Mouse (Mus musculus): Measurements from ENCODE around the gene Adora1. TPM values are rescaled to one million over a fixed set of nuclear protein-coding genes. Genes with fewer than 3 reads are reported as not detected.

The Adora1 gene
- polyA plus RNA-seq, 1 experiment from 2014 or later, result 26.0 TPM

DNA sequence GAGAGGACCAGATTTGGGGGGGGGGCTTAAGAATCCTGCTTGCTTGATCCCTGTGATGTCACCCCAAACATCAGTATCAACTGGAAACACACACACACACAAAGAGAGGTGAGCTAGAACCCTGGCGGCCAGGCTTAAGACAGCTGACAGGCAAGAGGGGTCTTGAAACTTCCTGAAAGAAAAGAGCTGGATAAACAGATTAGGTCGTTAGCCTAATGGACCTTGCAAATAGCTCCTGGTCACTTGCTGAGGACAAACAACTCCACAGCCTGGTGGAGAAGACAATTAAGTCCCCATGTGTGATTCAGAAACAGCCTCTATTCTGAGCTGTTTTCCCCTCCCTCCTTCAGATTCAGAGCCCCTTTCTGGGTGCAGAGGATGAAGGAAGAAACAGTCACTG is 23.6 kb downstream of the Adora1 start:
- H3K36me3 ChIP-seq, result no peaks in the 10 kb centered on the region
- WGBS, result 17% methylated on average over 2 of the region's 2 CpGs

DNA sequence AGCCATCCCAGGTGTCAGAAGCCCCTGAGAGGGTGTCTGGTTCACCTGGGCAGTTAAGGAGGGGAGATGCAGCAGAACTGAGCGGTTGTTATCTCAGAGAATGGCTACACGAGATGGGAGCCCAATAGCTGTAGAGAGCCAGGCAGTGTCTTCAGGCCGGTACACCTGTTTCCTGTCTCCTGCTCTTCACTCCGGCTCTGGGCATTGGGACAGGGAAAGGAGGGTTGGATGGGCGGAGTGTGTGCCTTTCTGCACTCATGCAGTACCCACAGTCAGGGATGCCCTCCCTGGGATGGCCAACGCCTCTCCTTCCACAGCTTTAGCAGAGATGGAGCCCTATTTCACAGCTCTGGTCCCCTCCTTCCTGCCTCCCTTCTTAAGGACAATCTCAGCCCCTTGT is 24.2 kb downstream of the Adora1 start:
- 74% methylated on average over 6 of the region's 6 CpGs for WGBS
- H3K27me3 ChIP-seq, result no peaks in the 10 kb centered on the region

More for the DNA sequence above, 23.6 kb downstream of the Adora1 start:
- ATAC-seq (ENCODE audit: low FRiP score, low read depth), result no peak
- Histone ChIP-seq H3K27me3 (no peaks in the 10 kb centered on the region), H3K4me2 (no peak overlapping the region), H3K27ac (replicated peaks) (0 out of 2 replicates have a peak overlapping the region, but pooled peaks have one; percentile 8), H3K9me3 (no peaks in the 10 kb centered on the region; the same call in 1 of the 2 replicates), H3K4me1 (replicated peaks) (peaks cover 23% of the 10 kb centered on the region), H3K9ac (no peak overlapping the region), H3K4me3 (no peak overlapping the region)

DNA sequence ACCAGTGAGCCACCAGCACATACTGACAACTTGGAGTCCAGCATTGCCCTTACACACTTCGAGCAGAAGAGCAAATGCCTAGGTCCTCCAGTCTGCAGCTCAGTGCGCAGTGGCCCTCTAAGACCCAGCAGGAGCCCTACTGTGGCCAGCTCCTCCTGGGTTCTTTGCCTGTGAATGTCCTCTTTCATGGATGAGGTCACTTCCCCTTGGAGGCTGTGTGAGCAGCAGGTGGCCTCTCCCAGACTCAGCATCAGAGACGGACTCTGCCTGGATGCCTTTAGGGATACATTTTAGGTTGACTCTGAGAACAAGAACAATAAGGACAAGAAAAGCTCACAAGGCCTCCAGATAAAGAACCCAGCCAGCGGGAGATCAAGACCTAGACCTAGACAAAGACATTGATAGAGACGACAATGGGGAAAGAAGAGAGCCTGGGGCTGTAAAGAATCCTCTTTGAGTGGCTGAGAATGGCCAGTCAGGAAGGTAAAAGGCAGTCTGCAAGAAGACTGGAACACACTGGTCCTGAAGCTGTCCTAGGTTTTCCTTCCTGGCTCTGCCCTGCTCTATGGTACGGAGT is 25.0 kb downstream of the Adora1 start:
- Histone ChIP-seq H3K9ac (no peak overlapping the region), H3K4me3 (no peak overlapping the region), H3K4me2 (no peak overlapping the region), H3K4me1 (replicated peaks) (peaks cover 23% of the 10 kb centered on the region), H3K36me3 (no peaks in the 10 kb centered on the region), H3K27me3 (no peaks in the 10 kb centered on the region), H3K27ac (replicated peaks) (no peak overlapping the region), H3K9me3 (no peaks in the 10 kb centered on the region; the same call in 1 of the 2 replicates)
- WGBS, result 48% methylated on average over 6 of the region's 6 CpGs
- no peak for ATAC-seq (ENCODE audit: low FRiP score, low read depth)

More for the DNA sequence above, 24.2 kb downstream of the Adora1 start:
- ATAC-seq (ENCODE audit: low FRiP score, low read depth), result no peak
- Histone ChIP-seq H3K27ac (replicated peaks) (no peak overlapping the region), H3K4me1 (replicated peaks) (peaks cover 21% of the 10 kb centered on the region), H3K9ac (no peak overlapping the region), H3K9me3 (no peaks in the 10 kb centered on the region; the same call in 1 of the 2 replicates), H3K4me2 (no peak overlapping the region), H3K36me3 (no peaks in the 10 kb centered on the region), H3K4me3 (no peak overlapping the region)

DNA sequence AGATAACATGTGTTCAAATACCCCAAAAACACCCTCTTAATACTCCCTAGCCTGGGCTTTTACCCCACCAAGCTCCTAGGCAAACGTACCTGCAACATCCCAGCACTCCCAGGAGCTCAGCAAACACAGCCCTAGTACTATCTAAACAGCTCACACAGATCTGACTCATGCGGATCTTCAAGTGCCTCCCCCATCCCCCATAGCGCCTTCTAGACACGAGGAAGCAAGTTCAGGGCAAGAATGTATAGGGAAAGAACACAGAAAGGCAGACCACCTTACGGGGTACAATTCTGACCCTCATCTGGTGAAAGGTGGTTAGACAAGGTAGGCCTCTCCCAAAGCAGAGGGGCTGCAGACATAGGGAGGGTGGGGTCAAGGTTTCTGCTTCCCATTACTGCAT is 29.1 kb downstream of the Adora1 start:
- no peak overlapping the region for H3K4me2 ChIP-seq
- H3K9me3 ChIP-seq, result no peaks in the 10 kb centered on the region; the same call in 1 of the 2 replicates
- H3K36me3 ChIP-seq, result 0 out of 2 replicates have a peak, but pooled peaks cover 3% of the 10 kb centered on the region
- H3K4me1 ChIP-seq (replicated peaks), result peaks cover 18% of the 10 kb centered on the region
- WGBS, result 55% methylated on average over 5 of the region's 5 CpGs
- no peaks in the 10 kb centered on the region for H3K27me3 ChIP-seq
- H3K4me3 ChIP-seq, result no peak overlapping the region
- no peak overlapping the region for H3K9ac ChIP-seq
- ATAC-seq (ENCODE audit: low FRiP score, low read depth), result no peak
- H3K27ac ChIP-seq (replicated peaks), result no peak overlapping the region

DNA sequence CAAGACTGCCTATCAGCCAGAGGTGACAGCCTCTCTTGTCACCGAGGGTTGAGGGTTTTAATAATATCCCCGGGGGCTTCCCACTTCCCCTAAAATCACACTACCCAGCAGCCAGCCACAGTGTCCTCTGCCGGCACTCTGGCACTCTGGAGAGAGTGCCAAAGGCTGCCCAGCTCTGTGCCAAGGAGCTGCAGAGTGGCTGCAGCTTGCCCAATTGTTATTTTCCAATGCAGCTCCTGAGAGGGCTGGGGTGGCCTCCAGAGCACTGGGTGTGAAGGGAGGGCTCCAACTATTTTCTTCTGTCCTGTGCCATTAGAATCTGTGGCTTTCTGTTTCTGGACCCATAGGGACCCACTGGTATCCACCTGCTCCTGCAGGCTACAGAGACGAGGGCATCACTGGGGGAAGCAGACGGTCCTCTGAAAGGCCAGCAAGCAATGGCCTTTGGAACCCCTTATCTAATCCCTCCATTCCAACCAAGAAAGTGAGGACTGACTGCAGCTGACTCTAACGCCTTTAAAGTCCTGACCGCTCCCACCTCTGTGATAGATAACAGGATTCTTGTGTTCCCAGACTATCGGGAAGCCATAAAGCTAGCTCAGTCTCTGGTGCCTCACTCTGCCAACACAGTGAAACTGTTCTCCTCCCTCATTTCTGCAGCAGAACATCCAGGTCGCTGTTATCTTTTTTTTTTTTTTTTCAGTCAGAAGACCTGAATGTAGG is 29.8 kb downstream of the Adora1 start:
- H3K27ac ChIP-seq (replicated peaks), result 0 out of 2 replicates have a peak overlapping the region, but pooled peaks have one; percentile 26
- no peak overlapping the region for H3K4me2 ChIP-seq
- no peak overlapping the region for H3K9ac ChIP-seq
- H3K27me3 ChIP-seq, result no peaks in the 10 kb centered on the region
- ATAC-seq (ENCODE audit: low FRiP score, low read depth), result no peak; the same call in 1 of the 2 replicates
- H3K36me3 ChIP-seq, result 0 out of 2 replicates have a peak, but pooled peaks cover 3% of the 10 kb centered on the region
- H3K4me1 ChIP-seq (replicated peaks), result peaks cover 13% of the 10 kb centered on the region
- no peaks in the 10 kb centered on the region; the same call in 1 of the 2 replicates for H3K9me3 ChIP-seq
- 52% methylated on average over 9 of the region's 9 CpGs for WGBS
- no peak overlapping the region for H3K4me3 ChIP-seq

DNA sequence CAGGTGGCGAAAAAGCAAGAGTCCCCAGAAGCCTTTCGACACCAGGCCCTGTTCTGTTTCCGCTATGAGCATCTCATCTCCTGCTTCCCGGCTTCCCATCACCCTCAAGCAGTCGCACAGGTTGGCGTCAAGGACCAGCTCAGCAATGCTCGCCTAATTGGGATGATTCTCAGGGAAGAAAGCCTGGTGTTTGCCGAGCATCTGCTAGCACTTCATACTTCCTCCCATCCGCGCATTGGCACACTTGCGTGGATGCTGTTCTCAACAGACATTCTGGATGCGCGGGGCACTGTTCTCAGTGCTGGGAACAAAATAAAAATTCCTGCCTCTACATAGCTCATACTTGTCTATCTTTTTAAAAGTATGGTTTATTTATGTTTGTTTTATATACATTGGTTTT is 31.0 kb downstream of the Adora1 start:
- no peak overlapping the region for H3K4me3 ChIP-seq
- 90% methylated on average over 13 of the region's 13 CpGs for WGBS
- H3K27ac ChIP-seq (replicated peaks), result no peak overlapping the region
- 0 out of 2 replicates have a peak, but pooled peaks cover 3% of the 10 kb centered on the region for H3K36me3 ChIP-seq
- peaks cover 13% of the 10 kb centered on the region for H3K4me1 ChIP-seq (replicated peaks)
- H3K9ac ChIP-seq, result no peak overlapping the region
- no peak for ATAC-seq (ENCODE audit: low FRiP score, low read depth)
- H3K9me3 ChIP-seq, result no peaks in the 10 kb centered on the region; the same call in 1 of the 2 replicates
- no peak overlapping the region for H3K4me2 ChIP-seq
- no peaks in the 10 kb centered on the region for H3K27me3 ChIP-seq

DNA sequence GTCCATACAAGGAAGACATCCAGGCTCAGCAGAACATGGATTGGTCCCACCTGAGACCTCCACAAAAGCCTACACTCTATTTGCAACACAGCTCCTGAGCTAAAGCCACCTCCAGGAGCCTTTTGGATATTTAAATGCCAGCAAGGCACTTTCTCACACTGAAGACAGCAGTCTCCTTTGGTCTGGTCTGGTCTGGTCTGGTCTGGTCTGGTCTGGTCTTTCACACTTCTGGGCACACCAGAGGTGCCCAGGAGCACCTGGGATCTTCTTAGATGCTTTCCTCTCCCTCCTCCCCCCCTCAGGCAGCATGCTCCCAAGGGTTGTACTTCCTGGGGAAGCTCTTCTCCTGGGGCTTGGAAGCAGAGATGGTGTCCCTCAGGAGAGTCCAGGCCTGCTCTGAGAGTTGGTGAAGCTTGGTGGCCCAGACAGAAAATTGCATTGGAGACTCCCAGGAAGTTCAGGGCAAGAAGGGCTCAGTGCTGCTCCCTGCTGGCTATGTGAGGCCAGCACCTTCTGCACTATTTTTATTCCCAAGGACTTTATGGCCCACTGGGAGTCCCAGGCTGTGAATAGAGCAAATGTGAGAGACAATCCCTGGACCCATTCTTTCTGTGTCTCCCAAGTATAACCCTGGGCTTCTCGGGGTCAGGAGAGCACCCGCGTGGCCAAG is 33.3 kb downstream of the Adora1 start:
- 45% methylated on average over 3 of the region's 3 CpGs for WGBS
- Histone ChIP-seq H3K27ac (replicated peaks) (no peak overlapping the region), H3K9ac (no peak overlapping the region), H3K36me3 (0 out of 2 replicates have a peak, but pooled peaks cover 3% of the 10 kb centered on the region), H3K4me2 (no peak overlapping the region), H3K9me3 (no peaks in the 10 kb centered on the region), H3K4me3 (no peak overlapping the region), H3K4me1 (replicated peaks) (peaks cover 13% of the 10 kb centered on the region), H3K27me3 (no peaks in the 10 kb centered on the region)
- no peak for ATAC-seq (ENCODE audit: low FRiP score, low read depth)

DNA sequence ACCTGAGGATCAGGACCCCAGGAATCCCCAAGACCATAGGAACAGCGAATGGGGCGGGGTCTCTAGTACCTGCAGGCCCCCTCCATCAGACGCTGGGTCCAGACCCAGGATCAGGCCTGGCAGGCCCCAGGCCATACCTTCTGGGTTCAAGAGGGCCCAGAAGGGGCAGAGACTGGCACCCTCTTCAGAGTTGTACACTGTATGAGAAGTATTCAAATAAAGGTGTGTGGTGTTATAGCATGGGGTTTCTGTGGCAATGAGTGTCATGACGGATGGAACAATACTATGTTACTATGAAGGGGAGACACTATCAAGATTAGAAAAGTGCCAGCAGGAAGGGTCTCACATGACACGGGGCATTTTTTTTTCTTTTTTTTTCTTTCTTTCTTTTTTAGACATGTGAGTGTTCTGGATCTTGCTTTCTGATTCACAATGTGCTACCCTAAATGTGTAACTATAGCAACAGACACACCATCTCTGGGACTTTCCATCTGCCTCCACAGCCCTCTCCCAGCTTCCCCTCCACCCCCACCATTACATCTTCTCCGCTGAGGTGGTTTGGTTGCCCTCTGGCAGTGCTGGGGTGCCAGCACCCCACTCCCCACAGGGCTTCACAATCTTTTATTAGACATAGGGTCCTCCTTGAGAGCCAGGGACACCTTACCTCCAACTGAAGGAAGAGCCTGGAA is 34.1 kb downstream of the Adora1 start:
- H3K27me3 ChIP-seq, result no peaks in the 10 kb centered on the region
- H3K4me1 ChIP-seq (replicated peaks), result peaks cover 13% of the 10 kb centered on the region
- no peaks in the 10 kb centered on the region for H3K9me3 ChIP-seq
- no peak overlapping the region for H3K4me3 ChIP-seq
- H3K9ac ChIP-seq, result no peak overlapping the region
- 0 out of 2 replicates have a peak, but pooled peaks cover 3% of the 10 kb centered on the region for H3K36me3 ChIP-seq
- 86% methylated on average over 6 of the region's 6 CpGs for WGBS
- H3K27ac ChIP-seq (replicated peaks), result no peak overlapping the region
- no peak for ATAC-seq (ENCODE audit: low FRiP score, low read depth)
- no peak overlapping the region for H3K4me2 ChIP-seq

DNA sequence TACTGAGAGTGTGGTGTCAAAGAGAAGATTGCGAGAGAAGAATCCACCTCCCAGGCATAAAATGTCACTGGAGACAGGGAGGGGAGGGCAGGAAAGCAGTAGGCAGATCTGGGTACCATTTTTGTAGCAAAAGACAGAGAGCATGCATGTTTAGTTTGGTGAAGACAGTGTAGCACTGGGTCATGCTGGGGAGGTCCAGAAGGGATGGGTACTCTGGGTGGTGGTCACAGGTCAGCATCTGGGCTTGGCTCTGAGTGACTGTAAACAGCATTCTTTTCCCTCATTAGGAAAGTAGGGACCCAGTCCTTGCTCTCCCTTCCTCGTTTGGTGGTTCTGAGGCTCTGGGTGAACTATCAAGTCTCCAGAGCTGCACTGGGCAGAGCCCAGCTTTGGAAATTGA is 34.8 kb downstream of the Adora1 start:
- Histone ChIP-seq H3K36me3 (0 out of 2 replicates have a peak, but pooled peaks cover 3% of the 10 kb centered on the region), H3K9ac (no peak overlapping the region), H3K9me3 (no peaks in the 10 kb centered on the region), H3K4me3 (no peak overlapping the region), H3K27me3 (no peaks in the 10 kb centered on the region), H3K4me1 (replicated peaks) (peaks cover 13% of the 10 kb centered on the region), H3K4me2 (no peak overlapping the region), H3K27ac (replicated peaks) (no peak overlapping the region)
- 67% methylated on average over 2 of the region's 2 CpGs for WGBS
- no peak for ATAC-seq (ENCODE audit: low FRiP score, low read depth)

DNA sequence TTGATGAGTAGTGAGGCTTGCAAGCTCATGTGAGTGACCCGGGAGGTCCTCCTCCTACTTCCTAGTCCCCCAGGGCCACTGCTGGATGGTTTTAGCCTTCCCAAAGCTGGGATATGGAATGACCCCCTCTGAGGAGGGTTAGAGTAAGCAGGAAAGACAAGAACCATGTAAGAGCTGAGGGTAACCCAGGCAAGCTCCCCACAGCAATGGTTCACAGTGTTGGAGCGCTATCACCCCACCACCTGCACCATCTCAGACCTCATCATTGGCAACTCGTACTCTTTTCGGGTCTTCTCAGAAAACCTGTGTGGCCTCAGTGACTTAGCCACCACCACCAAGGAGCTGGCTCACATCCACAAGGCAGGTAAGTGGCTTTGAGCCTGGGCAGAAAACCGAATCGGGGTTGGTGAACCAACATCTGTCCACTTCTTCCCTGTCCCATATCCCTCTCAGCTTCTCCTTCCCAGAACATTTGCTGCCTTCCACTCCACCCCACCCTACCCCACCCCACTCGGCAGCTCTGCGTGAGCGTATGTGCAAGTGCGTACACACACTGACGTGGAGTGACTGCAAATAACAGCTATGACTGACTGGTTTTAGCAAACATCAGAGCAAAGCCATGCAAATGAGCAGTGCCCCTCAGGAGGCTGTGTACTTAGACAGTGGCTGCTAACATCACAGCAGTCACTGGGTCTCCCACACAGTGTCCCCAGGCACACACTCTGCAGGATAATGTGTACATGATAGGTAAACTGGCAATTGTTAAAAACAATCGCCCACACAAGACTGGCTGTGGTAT is 36.8 kb downstream of the Adora1 start:
- H3K9me3 ChIP-seq, result no peaks in the 10 kb centered on the region
- WGBS, result 74% methylated on average over 12 of the region's 12 CpGs
- no peak overlapping the region for H3K9ac ChIP-seq
- no peak overlapping the region for H3K4me3 ChIP-seq
- no peak overlapping the region for H3K4me2 ChIP-seq
- no peak overlapping the region for H3K27ac ChIP-seq (replicated peaks)
- no peaks in the 10 kb centered on the region for H3K27me3 ChIP-seq
- no peak for ATAC-seq (ENCODE audit: low FRiP score, low read depth)
- H3K36me3 ChIP-seq, result 0 out of 2 replicates have a peak, but pooled peaks cover 3% of the 10 kb centered on the region
- peaks cover 8% of the 10 kb centered on the region for H3K4me1 ChIP-seq (replicated peaks)
